Mouse (Mus musculus) bone marrow, adult 2 months (tissue): ENCODE measurements around the gene Parp9. TPM values are rescaled to one million over a fixed set of nuclear protein-coding genes. Genes with fewer than 3 reads are reported as not detected.
A peak's percentile ranks its signal among the peaks of the same experiment; 100 is the strongest.
"Not testable (repeated sequence)": the region's sequence is repeated elsewhere in the genome, so short reads cannot be mapped to it uniquely, and the experiment has no call there.

Experiments
- H3K27ac ChIP-seq: fragments of 200-500 bp; 2 replicates; pipeline ENCODE4 v1.5.1; 2012; ENCODE audit warnings: low read depth, mild to moderate bottlenecking, control low read depth, inconsistent platforms, low read length; ENCODE audit not compliant: control insufficient read depth, poor library complexity, insufficient read depth
- H3K4me1 ChIP-seq: fragments of 200-500 bp; 2 replicates; pipeline ENCODE4 v1.6.1; 2011; ENCODE audit warnings: low read length; ENCODE audit not compliant: control insufficient read depth, insufficient read depth
- H3K4me3 ChIP-seq: fragments of 200-500 bp; replicated peaks from 2 replicates; pipeline ENCODE3; 2011; ENCODE audit warnings: mild to moderate bottlenecking, low read depth, low read length, control low read depth; ENCODE audit not compliant: control insufficient read depth
- CTCF ChIP-seq: fragments of 200-500 bp; IDR thresholded peaks from 2 replicates; pipeline ENCODE4 v1.5.1; 2011; ENCODE audit warnings: low read length, control low read depth; ENCODE audit not compliant: control insufficient read depth, insufficient read depth
- POLR2A ChIP-seq: fragments of 200-500 bp; IDR thresholded peaks from 2 replicates; pipeline ENCODE4 v1.6.1; 2011; ENCODE audit warnings: low read depth, mild to moderate bottlenecking, control low read depth, low read length, borderline replicate concordance; ENCODE audit not compliant: control insufficient read depth
- WGBS: fragments of 180-500 bp; shearing (Covaris S2); methylation state at CpG from one replicate; pipeline ENCODE4 v1.1.7; 2018; 5-methylcytosine and 5-hydroxymethylcytosine counted together
- polyA plus RNA-seq: library from polyadenylated mRNA; stranded (reverse); fragments of >200 nt; gene quantifications from 2 replicates; pipeline ENCODE4 v1.2.4, GENCODE M21; 2011; ENCODE audit warnings: low replicate concordance; ENCODE audit not compliant: missing spikeins, insufficient read depth, insufficient read length

The Parp9 gene
- polyA plus RNA-seq, 1 experiment, result 18.7 TPM

GRCm38 (mm10) chr16:35981363-35981821 is 43.1 kb downstream of the Parp9 start:
- H3K4me3 ChIP-seq, result no peak overlapping the region
- 52% methylated on average over 19 of the region's 19 CpGs for WGBS

GRCm38 (mm10) chr16:35982506-35982901 is 44.2 kb downstream of the Parp9 start:
- H3K4me3 ChIP-seq, result peak overlapping the region; percentile 80
- no peaks in the 10 kb centered on the region for H3K4me1 ChIP-seq
- H3K27ac ChIP-seq, result no peak overlapping the region
- under 1% methylated on average over 15 of the region's 15 CpGs for WGBS
- TF ChIP-seq CTCF, result no peak
- TF ChIP-seq POLR2A, result no peak

More at GRCm38 (mm10) chr16:35981363-35981821, 43.1 kb downstream of the Parp9 start:
- H3K4me1 ChIP-seq, result no peaks in the 10 kb centered on the region
- no peak overlapping the region for H3K27ac ChIP-seq
- no peak for TF ChIP-seq CTCF
- no peak for TF ChIP-seq POLR2A

DNA sequence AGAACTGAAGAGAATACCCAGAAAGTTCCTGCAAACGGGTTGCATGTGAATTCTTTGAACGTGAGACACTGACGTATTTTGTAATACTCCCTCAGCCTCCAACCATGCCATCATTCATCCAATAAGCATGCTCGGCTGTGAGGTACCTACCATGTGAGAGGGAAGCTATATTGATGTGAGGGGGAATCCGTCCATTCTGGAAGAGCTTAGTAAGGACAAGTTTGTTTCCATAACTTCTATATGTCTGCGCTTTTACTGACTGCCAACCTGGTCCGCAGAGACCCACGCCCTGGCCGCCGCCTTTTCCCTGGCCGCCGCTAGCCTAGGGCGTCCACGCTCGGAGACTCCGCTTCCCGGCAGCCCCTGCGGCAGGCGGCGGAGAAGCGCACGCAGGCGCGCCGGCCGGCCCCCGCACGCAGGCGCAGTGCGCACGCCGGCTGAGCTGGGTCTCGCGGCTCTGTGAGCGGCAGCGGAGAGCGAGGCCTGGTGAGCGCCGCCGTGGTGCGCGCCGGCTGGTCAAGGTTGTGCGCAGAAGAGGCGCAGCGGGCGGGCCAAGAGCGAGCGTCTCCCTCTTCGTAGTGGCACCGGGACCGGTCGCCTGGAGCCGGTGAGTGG is 44.7 kb downstream of the Parp9 start:
- no peak for TF ChIP-seq CTCF
- TF ChIP-seq POLR2A, result peak; percentile 92; the same call in 1 of the 2 replicates
- H3K27ac ChIP-seq, result peak overlapping the region; percentile 99
- H3K4me1 ChIP-seq, result no peaks in the 10 kb centered on the region
- H3K4me3 ChIP-seq, result peak overlapping the region; percentile 80
- WGBS, result under 1% methylated on average over 53 of the region's 54 CpGs

DNA sequence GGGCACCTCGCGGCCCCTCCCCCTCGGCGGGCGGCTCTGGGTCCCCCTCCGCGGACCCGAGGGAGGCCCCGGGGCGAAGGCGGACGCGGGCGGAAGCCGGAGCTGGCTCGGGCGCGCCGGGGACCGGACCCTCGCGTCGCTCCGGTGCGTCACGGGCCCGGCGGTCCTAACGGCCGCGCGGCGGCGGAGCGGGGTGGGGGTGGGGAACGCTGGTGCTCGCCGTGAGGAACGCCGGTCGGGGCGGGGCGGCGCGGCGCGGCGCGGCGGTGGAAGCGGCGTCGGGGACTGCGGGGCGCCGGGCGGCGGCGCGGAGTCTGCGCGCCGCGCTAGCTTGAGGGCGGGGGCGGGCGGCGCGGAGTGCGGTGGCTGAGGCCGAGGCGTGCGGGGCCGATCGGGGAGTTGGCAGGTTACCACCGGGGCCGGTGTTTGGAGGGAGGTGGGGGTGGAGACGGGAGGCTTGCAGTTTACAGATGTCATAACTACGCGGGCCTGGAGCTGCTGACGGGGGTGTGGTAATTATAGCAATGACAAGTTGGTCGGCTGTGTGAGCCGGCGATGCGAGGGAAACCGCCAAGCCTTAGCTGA is 45.3 kb downstream of the Parp9 start:
- Histone ChIP-seq H3K4me3 (peak overlapping the region; percentile 80), H3K4me1 (no peaks in the 10 kb centered on the region), H3K27ac (peak overlapping the region; percentile 99)
- no peak for TF ChIP-seq POLR2A
- no peak for TF ChIP-seq CTCF
- 1% methylated on average over 84 of the region's 86 CpGs for WGBS

DNA sequence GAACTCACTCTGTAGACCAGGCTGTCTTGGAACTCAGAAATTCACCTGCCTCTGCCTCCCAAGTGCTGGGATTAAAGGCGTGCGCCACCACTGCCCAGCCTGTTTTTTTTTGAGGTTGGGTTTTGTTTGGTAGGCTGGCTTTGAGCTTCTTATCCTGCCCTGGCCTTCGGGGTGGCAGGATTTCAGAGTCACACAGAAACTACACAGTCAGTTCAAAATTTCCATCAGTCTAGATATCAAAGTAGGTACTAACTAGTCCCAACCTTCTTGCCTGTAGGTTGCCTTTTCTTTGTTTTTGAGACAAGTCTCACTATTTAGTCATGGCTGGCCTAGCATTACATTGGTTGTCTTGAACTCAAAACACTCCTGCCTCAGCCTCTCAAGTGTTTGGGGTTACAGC is 46.2 kb downstream of the Parp9 start:
- 26% methylated on average over 3 of the region's 3 CpGs for WGBS
- H3K4me1 ChIP-seq, result no peaks in the 10 kb centered on the region
- peak overlapping the region; percentile 8 for H3K4me3 ChIP-seq
- TF ChIP-seq POLR2A, result no peak
- no peak for TF ChIP-seq CTCF
- H3K27ac ChIP-seq, result no peak overlapping the region

GRCm38 (mm10) chr16:35987930-35988329 is 49.7 kb downstream of the Parp9 start:
- 51% methylated on average over 1 of the region's 1 CpGs for WGBS
- Histone ChIP-seq H3K27ac (no peak overlapping the region), H3K4me3 (no peak overlapping the region), H3K4me1 (no peaks in the 10 kb centered on the region; the same call in 1 of the 2 replicates)
- TF ChIP-seq POLR2A (no peak), CTCF (no peak)

GRCm38 (mm10) chr16:35992391-35992790 is 54.1 kb downstream of the Parp9 start:
- Histone ChIP-seq H3K4me3 (no peak overlapping the region), H3K4me1 (no peaks in the 10 kb centered on the region; the same call in 1 of the 2 replicates), H3K27ac (no peak overlapping the region)
- WGBS, result 37% methylated on average over 1 of the region's 1 CpGs
- TF ChIP-seq POLR2A (no peak), CTCF (no peak)

DNA sequence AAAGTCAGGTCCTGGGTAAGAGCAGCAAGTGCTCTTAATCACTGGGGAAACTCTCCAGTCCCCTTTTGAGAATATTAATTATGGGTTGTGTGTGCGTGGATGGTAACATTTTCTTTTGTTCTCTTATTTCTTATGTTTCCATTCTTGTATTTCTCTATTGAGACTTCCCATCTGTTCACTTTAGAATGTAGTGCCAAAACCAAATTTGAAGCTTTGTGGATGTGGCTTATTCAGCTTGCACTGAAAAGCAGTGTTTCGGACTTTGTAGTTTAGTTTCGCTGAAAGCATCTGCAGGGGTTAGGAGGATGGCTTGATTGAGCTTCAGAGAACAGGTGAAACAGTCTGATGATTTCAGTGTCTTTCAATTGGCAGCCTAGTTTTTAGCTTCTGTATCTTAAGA is 55.0 kb downstream of the Parp9 start:
- Histone ChIP-seq H3K4me1 (no peaks in the 10 kb centered on the region; the same call in 1 of the 2 replicates), H3K27ac (no peak overlapping the region), H3K4me3 (no peak overlapping the region)
- TF ChIP-seq POLR2A (no peak), CTCF (no peak)
- 94% methylated on average over 3 of the region's 3 CpGs for WGBS

DNA sequence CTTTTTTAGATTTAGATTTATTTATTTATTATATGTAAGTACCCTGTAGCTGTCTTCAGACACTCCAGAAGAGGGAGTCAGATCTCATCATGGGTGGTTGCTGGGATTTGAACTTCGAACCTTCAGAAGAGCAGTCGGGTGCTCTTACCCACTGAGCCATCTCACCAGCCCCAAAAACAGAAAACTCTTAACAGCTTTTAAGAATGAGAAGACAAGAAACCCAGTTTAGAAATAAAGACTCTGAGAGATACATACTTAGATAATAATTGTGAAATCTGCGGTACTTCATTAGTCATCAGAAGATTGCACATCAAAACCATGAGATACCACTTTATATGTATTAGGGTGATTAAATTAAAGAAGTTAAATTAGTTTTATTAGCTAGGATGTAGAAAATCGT is 60.6 kb downstream of the Parp9 start:
- not testable (repeated sequence) for H3K27ac ChIP-seq, H3K4me1 ChIP-seq, H3K4me3 ChIP-seq
- 82% methylated on average over 4 of the region's 4 CpGs for WGBS
